Mouse (Mus musculus): ENCODE measurements around the gene Zfp985.
"Not testable (repeated sequence)": the region's sequence is repeated elsewhere in the genome, so short reads cannot be mapped to it uniquely, and the experiment has no call there.

- TF ChIP-seq CTCF (conservative IDR thresholded peaks at IDR 0.05 in 1 of 2, IDR thresholded peaks at IDR 0.05 in 1 of 2; ENCODE audit: low read depth in 2 of 2, low read length in 2 of 2); POLR2A (IDR thresholded peaks at IDR 0.05; ENCODE audit: low read depth, low read length); MAX (IDR thresholded peaks at IDR 0.05; ENCODE audit: low read length); CHD1 (IDR thresholded peaks at IDR 0.05; ENCODE audit: low read depth, low read length); JUND (conservative IDR thresholded peaks at IDR 0.05; ENCODE audit: low read depth, low read length); ZNF384 (IDR thresholded peaks at IDR 0.05; ENCODE audit: low read depth, low read length); KAT2A (IDR thresholded peaks at IDR 0.05; ENCODE audit: insufficient replicate concordance, low read length); CHD2 (IDR thresholded peaks at IDR 0.05; ENCODE audit: low read length); MXI1 (IDR thresholded peaks at IDR 0.05; ENCODE audit: low read depth, low read length); UBTF (IDR thresholded peaks at IDR 0.05; ENCODE audit: low read depth, low read length); MYC (IDR thresholded peaks at IDR 0.05; ENCODE audit: low read depth, low read length); ELF1 (IDR thresholded peaks at IDR 0.05; ENCODE audit: low read depth, low read length); ETS1 (conservative IDR thresholded peaks at IDR 0.05; ENCODE audit: low read depth, low read length); TBP (conservative IDR thresholded peaks at IDR 0.05; ENCODE audit: low read depth, low read length): not testable (repeated sequence)
Observed at GRCm38 (mm10) chr4:147558011-147558410, 4.9 kb downstream of the Zfp985 start.
